Mouse (Mus musculus) MEL (cell line): ENCODE data around the gene Speer4f1. TPM values are rescaled to one million over a fixed set of nuclear protein-coding genes. Genes with fewer than 3 reads are reported as not detected.

Experiments used
- DNase-seq: peaks from one replicate; pipeline ENCODE4 v3.0.0; 2011; ENCODE audit warnings: low read depth, low spot score
- H3K27ac ChIP-seq: 2 replicates; pipeline ENCODE4 v1.5.1; 2012; ENCODE audit warnings: low read depth, mild to moderate bottlenecking, control low read depth, low read length, moderate library complexity; ENCODE audit not compliant: control insufficient read depth
- H3K27me3 ChIP-seq, 2 experiments: fragments of 150-350 bp in 1 of 2; sonication (generic) in 1 of 2; 2 replicates each; pipeline ENCODE4 v1.6.1; 2012; ENCODE audit warnings: low read length in 2 of 2, mild to moderate bottlenecking in 2 of 2, improper control_type of control experiment in 1 of 2, moderate library complexity in 1 of 2; ENCODE audit not compliant: insufficient read depth in 2 of 2, control insufficient read depth in 1 of 2
- H3K36me3 ChIP-seq, 2 experiments: 2 replicates each; pipeline ENCODE4 v1.6.1; 2012 to 2014; ENCODE audit warnings: low read length in 2 of 2, improper control_type of control experiment in 1 of 2, inconsistent platforms in 1 of 2, mild to moderate bottlenecking in 1 of 2; ENCODE audit not compliant: insufficient read depth in 2 of 2, control insufficient read depth in 1 of 2
- H3K4me1 ChIP-seq, 2 experiments: fragments of 150-350 bp in 1 of 2; sonication (generic) in 1 of 2; 2 replicates each; pipeline ENCODE4 v1.6.1; 2012; ENCODE audit warnings: low read length in 2 of 2, improper control_type of control experiment in 1 of 2, mild to moderate bottlenecking in 1 of 2; ENCODE audit not compliant: insufficient read depth in 2 of 2, control insufficient read depth in 1 of 2
- H3K4me3 ChIP-seq, 2 experiments: fragments of 150-350 bp in 1 of 2; sonication (generic) in 1 of 2; 2 replicates each; pipeline ENCODE4 v1.5.1; 2012; ENCODE audit warnings: low read depth in 2 of 2, low read length in 2 of 2, mild to moderate bottlenecking in 2 of 2, moderate library complexity in 2 of 2, control low read depth in 1 of 2, improper control_type of control experiment in 1 of 2; ENCODE audit not compliant: control insufficient read depth in 1 of 2, insufficient read depth in 1 of 2
- H3K79me2 ChIP-seq: 2 replicates; pipeline ENCODE4 v1.6.1; 2012; ENCODE audit warnings: mild to moderate bottlenecking, low read length, moderate library complexity; ENCODE audit not compliant: control insufficient read depth, poor library complexity, insufficient read depth
- H3K9ac ChIP-seq: 2 replicates; pipeline ENCODE4 v1.6.1; 2012; ENCODE audit warnings: low read depth, mild to moderate bottlenecking, control low read depth, low read length, moderate library complexity; ENCODE audit not compliant: control insufficient read depth, poor library complexity, severe bottlenecking
- H3K9me3 ChIP-seq: fragments of 150-350 bp; sonication (generic); replicated peaks from 2 replicates; pipeline ENCODE4 v1.6.1; 2012; ENCODE audit warnings: mild to moderate bottlenecking, low read length, improper control_type of control experiment, moderate library complexity; ENCODE audit not compliant: insufficient read depth
- CTCF ChIP-seq, 3 experiments: IDR thresholded peaks in 2 of 3; conservative IDR thresholded peaks in 1 of 3; 2 replicates each; pipeline ENCODE4 v1.5.1; 2011 to 2012; ENCODE audit warnings: low read length in 3 of 3, low read depth in 2 of 3, mild to moderate bottlenecking in 2 of 3, improper control_type of control experiment in 1 of 3, inconsistent platforms in 1 of 3, mixed read lengths in 1 of 3, moderate library complexity in 1 of 3; ENCODE audit not compliant: control insufficient read depth in 1 of 3, insufficient read depth in 1 of 3, poor library complexity in 1 of 3, severe bottlenecking in 1 of 3
- ELF1 ChIP-seq: IDR thresholded peaks from 2 replicates; pipeline ENCODE4 v1.6.1; 2014; ENCODE audit warnings: low read depth, mild to moderate bottlenecking, inconsistent platforms, low read length, improper control_type of control experiment, moderate library complexity
- EP300 ChIP-seq, 2 experiments: IDR thresholded peaks; 2 replicates each; pipeline ENCODE4 v1.6.1; 2011; ENCODE audit warnings: improper control_type of control experiment in 2 of 2, low read length in 2 of 2, low read depth in 1 of 2, mild to moderate bottlenecking in 1 of 2
- ETS1 ChIP-seq: IDR thresholded peaks from 2 replicates; pipeline ENCODE4 v1.6.1; 2012; ENCODE audit warnings: low read depth, mild to moderate bottlenecking, inconsistent platforms, low read length, improper control_type of control experiment, moderate library complexity
- GABPA ChIP-seq: IDR thresholded peaks from 2 replicates; pipeline ENCODE4 v1.6.1; 2012; ENCODE audit warnings: low read depth, mild to moderate bottlenecking, inconsistent platforms, low read length, improper control_type of control experiment, moderate library complexity
- GATA1 ChIP-seq: IDR thresholded peaks from 2 replicates; pipeline ENCODE4 v1.6.1; 2011; ENCODE audit warnings: low read depth, low read length, improper control_type of control experiment
- JUND ChIP-seq: IDR thresholded peaks from 2 replicates; pipeline ENCODE4 v1.6.1; 2011; ENCODE audit warnings: low read depth, mild to moderate bottlenecking, improper control_type of control experiment, low read length
- KAT2A ChIP-seq: conservative IDR thresholded peaks from 2 replicates; pipeline ENCODE4 v1.6.1; 2012; ENCODE audit warnings: low read depth, low read length, improper control_type of control experiment, inconsistent platforms
- MAFK ChIP-seq: IDR thresholded peaks from 2 replicates; pipeline ENCODE4 v1.6.1; 2011; ENCODE audit warnings: low read depth, mild to moderate bottlenecking, low read length, improper control_type of control experiment, borderline replicate concordance
- MAX ChIP-seq: IDR thresholded peaks from 2 replicates; pipeline ENCODE4 v1.6.1; 2011; ENCODE audit warnings: low read length, improper control_type of control experiment
- MEF2A ChIP-seq: IDR thresholded peaks from 2 replicates; pipeline ENCODE4 v1.6.1; 2014; ENCODE audit warnings: low read depth, mild to moderate bottlenecking, inconsistent platforms, low read length, improper control_type of control experiment; ENCODE audit not compliant: poor library complexity, insufficient replicate concordance, severe bottlenecking; ENCODE audit errors: extremely low read depth
- MXI1 ChIP-seq: IDR thresholded peaks from 2 replicates; pipeline ENCODE4 v1.6.1; 2011; ENCODE audit warnings: mild to moderate bottlenecking, low read depth, low read length, improper control_type of control experiment
- MYC ChIP-seq: IDR thresholded peaks from 2 replicates; pipeline ENCODE4 v1.6.1; 2011; ENCODE audit warnings: low read depth, mild to moderate bottlenecking, low read length, improper control_type of control experiment, moderate library complexity
- NELFE ChIP-seq: IDR thresholded peaks from 2 replicates; pipeline ENCODE4 v1.6.1; 2011; ENCODE audit warnings: low read depth, low read length, improper control_type of control experiment
- POLR2AphosphoS2 ChIP-seq: IDR thresholded peaks from 2 replicates; pipeline ENCODE4 v1.6.1; 2011; ENCODE audit warnings: low read length, improper control_type of control experiment
- POLR2AphosphoS5 ChIP-seq: IDR thresholded peaks from 2 replicates; pipeline ENCODE4 v1.6.1; 2012; ENCODE audit warnings: low read depth, borderline replicate concordance, mild to moderate bottlenecking, inconsistent platforms, low read length, moderate library complexity, mixed read lengths
- RAD21 ChIP-seq: IDR thresholded peaks from 2 replicates; pipeline ENCODE4 v1.6.1; 2011; ENCODE audit warnings: mild to moderate bottlenecking, low read depth, low read length, improper control_type of control experiment
- RCOR1 ChIP-seq: IDR thresholded peaks from 2 replicates; pipeline ENCODE4 v1.6.1; 2012; ENCODE audit warnings: low read depth, mild to moderate bottlenecking, inconsistent platforms, low read length, improper control_type of control experiment
- TAL1 ChIP-seq: IDR thresholded peaks from 2 replicates; pipeline ENCODE4 v1.6.1; 2012; ENCODE audit warnings: mild to moderate bottlenecking, inconsistent platforms, low read length, moderate library complexity, mixed read lengths
- TCF12 ChIP-seq: IDR thresholded peaks from 2 replicates; pipeline ENCODE4 v1.6.1; 2014; ENCODE audit warnings: low read depth, mild to moderate bottlenecking, inconsistent platforms, low read length, improper control_type of control experiment, moderate library complexity
- UBTF ChIP-seq: IDR thresholded peaks from 2 replicates; pipeline ENCODE4 v1.6.1; 2012; ENCODE audit warnings: low read depth, mild to moderate bottlenecking, inconsistent platforms, low read length, improper control_type of control experiment, moderate library complexity, borderline replicate concordance; ENCODE audit not compliant: insufficient read depth
- USF2 ChIP-seq, 2 experiments: IDR thresholded peaks; 2 replicates each; pipeline ENCODE4 v1.6.1; 2011 to 2012; ENCODE audit warnings: improper control_type of control experiment in 2 of 2, low read length in 2 of 2, borderline replicate concordance in 1 of 2, inconsistent platforms in 1 of 2, low read depth in 1 of 2, mild to moderate bottlenecking in 1 of 2; ENCODE audit not compliant: insufficient read depth in 1 of 2
- ZMIZ1 ChIP-seq: IDR thresholded peaks from 2 replicates; pipeline ENCODE4 v1.6.1; 2012; ENCODE audit warnings: low read depth, mild to moderate bottlenecking, inconsistent platforms, low read length, improper control_type of control experiment, moderate library complexity
- polyA plus RNA-seq, 2 experiments: library from polyadenylated mRNA; stranded (reverse) in 1 of 2; unstranded in 1 of 2; fragments of >175 nt in 1 of 2; fragments of >200 nt in 1 of 2; gene quantifications; 2 replicates each; pipeline versions ENCODE4 v1.2.1 to v1.2.4; 2012; ENCODE audit warnings: low replicate concordance in 2 of 2, low read depth in 1 of 2; ENCODE audit not compliant: insufficient read length in 2 of 2, insufficient read depth in 1 of 2, missing spikeins in 1 of 2
- total RNA-seq: library from RNA; depleted of rRNA; stranded (reverse); fragments of 300-350 nt; gene quantifications from 2 replicates; pipeline ENCODE4 v1.2.3, GENCODE M21; 2012

Speer4f1 gene
- total and polyA plus RNA-seq, 3 experiments: not detected

- peaks cover 2 to 9% of the 10 kb centered on the region in 2 experiments for H3K27me3 ChIP-seq
- H3K9ac ChIP-seq: no peak overlapping the region
- H3K79me2 ChIP-seq: no peaks in the 10 kb centered on the region
- H3K4me1 ChIP-seq: no peaks in the 10 kb centered on the region
- no peaks in the 10 kb centered on the region for H3K9me3 ChIP-seq
- no peak for DNase-seq
- H3K27ac ChIP-seq: no peak overlapping the region
- no peak for TF ChIP-seq EP300 (IDR thresholded peaks at IDR 0.05; ENCODE audit: low read depth in 1 of 2, low read length in 2 of 2)
- no peak for TF ChIP-seq CTCF (IDR thresholded peaks at IDR 0.05 in 2 of 3, conservative IDR thresholded peaks at IDR 0.05 in 1 of 3; ENCODE audit: control insufficient read depth in 1 of 3, insufficient read depth in 1 of 3, low read depth in 2 of 3, low read length in 3 of 3, poor library complexity in 1 of 3, severe bottlenecking in 1 of 3)
- TF ChIP-seq TCF12: no peak
- TF ChIP-seq JUND: no peak
- TF ChIP-seq USF2 (IDR thresholded peaks at IDR 0.05; ENCODE audit: borderline replicate concordance in 1 of 2, insufficient read depth in 1 of 2, low read depth in 1 of 2, low read length in 2 of 2): no peak
- H3K4me3 ChIP-seq: no peak overlapping the region
- H3K36me3 ChIP-seq: no peaks in the 10 kb centered on the region
These were observed 21.8 kb upstream of the Speer4f1 start for GRCm38 (mm10) chr5:17454059-17454458.

DNA sequence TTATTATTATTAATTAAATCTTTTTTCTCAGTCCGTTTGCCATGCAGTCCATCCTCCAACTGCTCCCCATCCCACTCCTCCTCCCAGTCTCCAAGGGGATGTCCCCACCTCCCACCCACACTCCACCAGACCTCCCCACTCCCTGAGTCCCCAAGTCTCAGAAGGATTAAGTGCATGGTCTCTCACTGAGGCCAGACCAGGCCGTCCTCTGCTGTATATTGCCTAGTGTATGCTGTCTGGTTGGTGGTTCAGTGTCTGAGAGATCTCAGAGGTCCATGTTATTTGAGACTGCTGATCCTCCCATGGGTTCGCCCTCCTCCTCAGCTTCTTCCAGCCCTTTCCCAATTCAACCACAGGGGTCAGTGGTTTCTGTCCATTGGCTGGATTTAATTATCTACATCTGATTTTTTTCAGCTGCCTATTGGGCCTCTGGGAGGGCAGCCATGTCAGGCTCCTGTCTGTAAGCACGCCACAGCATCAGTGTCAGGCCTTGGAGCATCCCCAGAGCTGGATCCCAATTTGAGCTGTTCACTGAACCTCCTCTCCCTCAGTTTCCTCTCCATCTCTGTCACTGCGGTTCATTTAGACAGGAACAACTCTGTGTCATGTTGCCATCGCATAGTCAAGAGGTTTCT, 20.8 kb upstream of the Speer4f1 start:
- no peak overlapping the region for H3K9ac ChIP-seq
- H3K27me3 ChIP-seq: peaks cover 2 to 9% of the 10 kb centered on the region in 2 experiments
- TF ChIP-seq ZMIZ1 (no peak), ETS1 (no peak), MAX (no peak), RCOR1 (no peak), NELFE (no peak), MYC (no peak), POLR2AphosphoS5 (no peak), MEF2A (no peak), CTCF (IDR thresholded peaks at IDR 0.05 in 2 of 3, conservative IDR thresholded peaks at IDR 0.05 in 1 of 3; ENCODE audit: control insufficient read depth in 1 of 3, insufficient read depth in 1 of 3, low read depth in 2 of 3, low read length in 3 of 3, poor library complexity in 1 of 3, severe bottlenecking in 1 of 3) (no peak), ELF1 (no peak), POLR2AphosphoS2 (no peak), KAT2A (no peak), GABPA (no peak), GATA1 (no peak), TAL1 (no peak), RAD21 (no peak), EP300 (IDR thresholded peaks at IDR 0.05; ENCODE audit: low read depth in 1 of 2, low read length in 2 of 2) (no peak), UBTF (no peak), MXI1 (no peak), MAFK (no peak)
- TF ChIP-seq, all 39 proteins: peak for 0
- H3K9me3 ChIP-seq: no peaks in the 10 kb centered on the region
- H3K27ac ChIP-seq: no peak overlapping the region
- H3K36me3 ChIP-seq: no peaks in the 10 kb centered on the region
- H3K4me1 ChIP-seq: no peaks in the 10 kb centered on the region
- DNase-seq: no peak
- no peak overlapping the region for H3K4me3 ChIP-seq
- no peaks in the 10 kb centered on the region for H3K79me2 ChIP-seq
